Mouse (Mus musculus): ENCODE data around the gene Nkain1. TPM values are rescaled to one million over a fixed set of nuclear protein-coding genes. Genes with fewer than 3 reads are reported as not detected.

Gene Nkain1
- polyA plus RNA-seq, 1 experiment: 19.6 TPM

- H3K79me2 ChIP-seq (ENCODE audit: control insufficient read depth, insufficient read depth): no peaks in the 10 kb centered on the region
- no peak overlapping the region for H3K4me2 ChIP-seq (ENCODE audit: low read depth)
- TF ChIP-seq POLR2AphosphoS2 (IDR thresholded peaks at IDR 0.05; ENCODE audit: insufficient read length, low read depth): no peak
- no peak for TF ChIP-seq USF1 (IDR thresholded peaks at IDR 0.05; ENCODE audit: low read depth)
- no peak for TF ChIP-seq POLR2A (IDR thresholded peaks at IDR 0.05; ENCODE audit: insufficient read length, low read depth)
- no peak for TF ChIP-seq SRF (IDR thresholded peaks at IDR 0.05; ENCODE audit: control insufficient read depth, insufficient read length, low read depth)
- no peaks in the 10 kb centered on the region for H3K36me3 ChIP-seq (ENCODE audit: control insufficient read depth, insufficient read depth)
- H3K4me3 ChIP-seq: no peak overlapping the region
- no peak overlapping the region for H3ac ChIP-seq (ENCODE audit: control insufficient read depth, insufficient read length)
- H3K27me3 ChIP-seq (ENCODE audit: control insufficient read depth, insufficient read depth, insufficient read length): no peaks in the 10 kb centered on the region
Measured at GRCm38 (mm10) chr4:130559220-130559619, 14.8 kb downstream of the Nkain1 start.

- no peak overlapping the region for H3K4me3 ChIP-seq
- no peaks in the 10 kb centered on the region for H3K36me3 ChIP-seq (ENCODE audit: control insufficient read depth, insufficient read depth)
- H3ac ChIP-seq (ENCODE audit: control insufficient read depth, insufficient read length): no peak overlapping the region
- no peaks in the 10 kb centered on the region for H3K79me2 ChIP-seq (ENCODE audit: control insufficient read depth, insufficient read depth)
- no peak for TF ChIP-seq E2F4 (IDR thresholded peaks at IDR 0.05; ENCODE audit: insufficient read depth)
- no peak for TF ChIP-seq MAX (IDR thresholded peaks at IDR 0.05; ENCODE audit: low read depth)
- TF ChIP-seq MYOG (IDR thresholded peaks at IDR 0.05; ENCODE audit: control insufficient read depth in 1 of 3, insufficient read depth in 1 of 3, insufficient read length in 2 of 3, low read depth in 2 of 3): no peak
- TF ChIP-seq USF1 (IDR thresholded peaks at IDR 0.05; ENCODE audit: low read depth): no peak
- no peak for TF ChIP-seq REST (IDR thresholded peaks at IDR 0.05; ENCODE audit: insufficient read depth, insufficient read length)
- no peak for TF ChIP-seq POLR2AphosphoS2 (IDR thresholded peaks at IDR 0.05; ENCODE audit: insufficient read length, low read depth)
- no peak for TF ChIP-seq TCF3 (IDR thresholded peaks at IDR 0.05; ENCODE audit: insufficient read length, low read depth)
- no peak for TF ChIP-seq CEBPB (IDR thresholded peaks at IDR 0.05; ENCODE audit: insufficient read depth, poor library complexity, severe bottlenecking)
- TF ChIP-seq MYOD1 (IDR thresholded peaks at IDR 0.05; ENCODE audit: control insufficient read depth in 1 of 3, insufficient read length in 2 of 3, low read depth in 2 of 3): no peak
- no peak for TF ChIP-seq TCF12 (IDR thresholded peaks at IDR 0.05; ENCODE audit: insufficient read depth, poor library complexity, severe bottlenecking)
- TF ChIP-seq SRF (IDR thresholded peaks at IDR 0.05; ENCODE audit: control insufficient read depth, insufficient read length, low read depth): no peak
- TF ChIP-seq POLR2A (IDR thresholded peaks at IDR 0.05; ENCODE audit: insufficient read length, low read depth): no peak
- H3K4me2 ChIP-seq (ENCODE audit: low read depth): no peak overlapping the region
- no peaks in the 10 kb centered on the region for H3K27me3 ChIP-seq (ENCODE audit: control insufficient read depth, insufficient read depth, insufficient read length)
Measured at GRCm38 (mm10) chr4:130557852-130558251, 16.1 kb downstream of the Nkain1 start.

GRCm38 (mm10) chr4:130556992-130557391 is 17.0 kb downstream of the Nkain1 start:
- Histone ChIP-seq H3K4me2 (ENCODE audit: low read depth) (no peak overlapping the region), H3ac (ENCODE audit: control insufficient read depth, insufficient read length) (no peak overlapping the region), H3K27me3 (ENCODE audit: control insufficient read depth, insufficient read depth, insufficient read length) (no peaks in the 10 kb centered on the region), H3K4me3 (no peak overlapping the region), H3K79me2 (ENCODE audit: control insufficient read depth, insufficient read depth) (no peaks in the 10 kb centered on the region), H3K36me3 (ENCODE audit: control insufficient read depth, insufficient read depth) (no peaks in the 10 kb centered on the region)
- TF ChIP-seq MYOG (IDR thresholded peaks at IDR 0.05; ENCODE audit: control insufficient read depth in 1 of 3, insufficient read depth in 1 of 3, insufficient read length in 2 of 3, low read depth in 2 of 3) (peak in 1 of 3 experiments; percentile 9), MAX (IDR thresholded peaks at IDR 0.05; ENCODE audit: low read depth) (no peak)

- TF ChIP-seq TCF12 (IDR thresholded peaks at IDR 0.05; ENCODE audit: insufficient read depth, poor library complexity, severe bottlenecking): no peak
- no peak for TF ChIP-seq SRF (IDR thresholded peaks at IDR 0.05; ENCODE audit: control insufficient read depth, insufficient read length, low read depth)
- no peak for TF ChIP-seq MYOG (IDR thresholded peaks at IDR 0.05; ENCODE audit: control insufficient read depth in 1 of 3, insufficient read depth in 1 of 3, insufficient read length in 2 of 3, low read depth in 2 of 3)
- no peak for TF ChIP-seq MYOD1 (IDR thresholded peaks at IDR 0.05; ENCODE audit: control insufficient read depth in 1 of 3, insufficient read length in 2 of 3, low read depth in 2 of 3)
- no peak for TF ChIP-seq POLR2A (IDR thresholded peaks at IDR 0.05; ENCODE audit: insufficient read length, low read depth)
- no peak for TF ChIP-seq USF1 (IDR thresholded peaks at IDR 0.05; ENCODE audit: low read depth)
- no peak for TF ChIP-seq POLR2AphosphoS2 (IDR thresholded peaks at IDR 0.05; ENCODE audit: insufficient read length, low read depth)
- no peak for TF ChIP-seq TCF3 (IDR thresholded peaks at IDR 0.05; ENCODE audit: insufficient read length, low read depth)
- TF ChIP-seq CEBPB (IDR thresholded peaks at IDR 0.05; ENCODE audit: insufficient read depth, poor library complexity, severe bottlenecking): no peak
- TF ChIP-seq E2F4 (IDR thresholded peaks at IDR 0.05; ENCODE audit: insufficient read depth): no peak
- Histone ChIP-seq H3ac (ENCODE audit: control insufficient read depth, insufficient read length) (no peak overlapping the region), H3K36me3 (ENCODE audit: control insufficient read depth, insufficient read depth) (no peaks in the 10 kb centered on the region), H3K27me3 (ENCODE audit: control insufficient read depth, insufficient read depth, insufficient read length) (no peaks in the 10 kb centered on the region), H3K79me2 (ENCODE audit: control insufficient read depth, insufficient read depth) (no peaks in the 10 kb centered on the region), H3K4me3 (no peak overlapping the region), H3K4me2 (ENCODE audit: low read depth) (no peak overlapping the region)
Measured at GRCm38 (mm10) chr4:130556224-130556623, 17.7 kb downstream of the Nkain1 start.

- Histone ChIP-seq H3K27me3 (ENCODE audit: control insufficient read depth, insufficient read depth, insufficient read length) (no peaks in the 10 kb centered on the region), H3K79me2 (ENCODE audit: control insufficient read depth, insufficient read depth) (no peaks in the 10 kb centered on the region), H3K4me2 (ENCODE audit: low read depth) (no peak overlapping the region), H3ac (ENCODE audit: control insufficient read depth, insufficient read length) (no peak overlapping the region), H3K4me3 (no peak overlapping the region), H3K36me3 (ENCODE audit: control insufficient read depth, insufficient read depth) (no peaks in the 10 kb centered on the region)
- TF ChIP-seq MYOD1 (IDR thresholded peaks at IDR 0.05; ENCODE audit: control insufficient read depth in 1 of 3, insufficient read length in 2 of 3, low read depth in 2 of 3) (no peak), POLR2AphosphoS2 (IDR thresholded peaks at IDR 0.05; ENCODE audit: insufficient read length, low read depth) (no peak), TCF12 (IDR thresholded peaks at IDR 0.05; ENCODE audit: insufficient read depth, poor library complexity, severe bottlenecking) (no peak)
Measured at GRCm38 (mm10) chr4:130553121-130553448, 20.9 kb downstream of the Nkain1 start.
